Mouse (Mus musculus) heart, embryonic 14.5 days (tissue): ENCODE measurements around the gene Chadl. TPM values are rescaled to one million over a fixed set of nuclear protein-coding genes. Genes with fewer than 3 reads are reported as not detected.
"Not testable (repeated sequence)": the region's sequence is repeated elsewhere in the genome, so short reads cannot be mapped to it uniquely, and the experiment has no call there.

Experiments
- ATAC-seq: fragments of 200-750 bp; cut with Nextera tagmentation; 2 replicates; pipeline ENCODE4 v1.8.0; 2017; ENCODE audit warnings: low read depth, moderate TSS enrichment; ENCODE audit not compliant: insufficient number of reproducible peaks, insufficient read depth, low FRiP score
- H3K27ac ChIP-seq, 2 experiments: fragments of 200-500 bp in 1 of 2; fragments of 300-500 bp in 1 of 2; sonication (generic) in 1 of 2; replicated peaks in 1 of 2; 2 replicates each; pipeline ENCODE4 v1.5.1; 2012 to 2014; ENCODE audit warnings: low read depth in 2 of 2, low read length in 2 of 2, control low read depth in 1 of 2, mild to moderate bottlenecking in 1 of 2, mixed read lengths in 1 of 2; ENCODE audit not compliant: control insufficient read depth in 1 of 2, insufficient read depth in 1 of 2
- H3K27me3 ChIP-seq: fragments of 300-500 bp; sonication (generic); 2 replicates; pipeline ENCODE4 v1.6.1; 2014; ENCODE audit warnings: mild to moderate bottlenecking, low read length, control low read depth; ENCODE audit not compliant: control insufficient read depth, insufficient read depth
- H3K36me3 ChIP-seq: fragments of 300-500 bp; sonication (generic); 2 replicates; pipeline ENCODE4 v1.6.1; 2014; ENCODE audit warnings: mild to moderate bottlenecking, control low read depth, low read length, mixed read lengths; ENCODE audit not compliant: control insufficient read depth, insufficient read depth
- H3K4me1 ChIP-seq, 2 experiments: fragments of 200-500 bp in 1 of 2; fragments of 300-500 bp in 1 of 2; sonication (generic) in 1 of 2; 2 replicates each; pipeline ENCODE4 v1.6.1; 2012 to 2014; ENCODE audit warnings: low read length in 2 of 2, control low read depth in 1 of 2, mixed read lengths in 1 of 2; ENCODE audit not compliant: control insufficient read depth in 2 of 2, insufficient read depth in 2 of 2
- H3K4me2 ChIP-seq: fragments of 300-500 bp; sonication (generic); 2 replicates; pipeline ENCODE4 v1.6.1; 2014; ENCODE audit warnings: mild to moderate bottlenecking, low read length
- H3K4me3 ChIP-seq, 2 experiments: fragments of 200-500 bp in 1 of 2; fragments of 300-500 bp in 1 of 2; sonication (generic) in 1 of 2; 2 replicates each; pipeline ENCODE4 v1.5.1; 2012 to 2014; ENCODE audit warnings: low read length in 2 of 2, mild to moderate bottlenecking in 2 of 2, control low read depth in 1 of 2, low read depth in 1 of 2, moderate library complexity in 1 of 2; ENCODE audit not compliant: control insufficient read depth in 1 of 2, insufficient read depth in 1 of 2
- H3K9ac ChIP-seq: fragments of 300-500 bp; sonication (generic); 2 replicates; pipeline ENCODE4 v1.6.1; 2014; ENCODE audit warnings: mild to moderate bottlenecking, low read length
- H3K9me3 ChIP-seq: fragments of 300-500 bp; sonication (generic); 2 replicates; pipeline ENCODE4 v1.6.1; 2016; ENCODE audit warnings: low read length, control low read depth; ENCODE audit not compliant: control insufficient read depth
- WGBS: fragments of 180-500 bp; shearing (Covaris S2); extraction: QIAGEN DNeasy Blood & Tissue Kit; methylation state at CpG from one replicate; pipeline ENCODE4 v1.1.7; 2014; 5-methylcytosine and 5-hydroxymethylcytosine counted together
- polyA plus RNA-seq: library from polyadenylated mRNA; unstranded; fragments of >200 nt; fragmentation: Nextera tagmentation; extraction: Ambion mirVana; gene quantifications from 2 replicates; pipeline ENCODE4 v1.2.1, GENCODE M21; 2014

The Chadl gene
- polyA plus RNA-seq: 1.1 and 1.3 TPM in 2 replicates

- Histone ChIP-seq H3K27me3 (peaks cover 37% of the 10 kb centered on the region), H3K9me3 (no peaks in the 10 kb centered on the region), H3K27ac (no peak within 1 kb of the TSS), H3K4me3 (no peak within 1 kb of the TSS), H3K9ac (no peak within 1 kb of the TSS), H3K4me2 (no peak within 1 kb of the TSS), H3K36me3 (no peaks in the 10 kb centered on the region), H3K4me1 (peaks cover 2 to 9% of the 10 kb centered on the region in 2 experiments; a peak in 3 of 4 replicates)
- ATAC-seq: no peak
- 55% methylated on average over 7 of the region's 7 CpGs for whole genome bisulfite sequencing
Observed at GRCm38 (mm10) chr15:81697175-81697574, at the start of gene Chadl. Gene Chadl (minus strand): TSS chr15:81697287.

- H3K36me3 ChIP-seq: no peaks in the 10 kb centered on the region
- H3K9me3 ChIP-seq: no peaks in the 10 kb centered on the region
- ATAC-seq: peak; percentile 62
- H3K27me3 ChIP-seq: no peaks in the 10 kb centered on the region
- H3K27ac ChIP-seq: peak overlapping the region; percentile 90 to 91
- H3K9ac ChIP-seq: peak overlapping the region; percentile 99
- peaks cover 12 to 23% of the 10 kb centered on the region in 2 experiments for H3K4me1 ChIP-seq
- H3K4me3 ChIP-seq: peak overlapping the region; percentile 96 to 97
- under 1% methylated on average over 32 of the region's 33 CpGs for WGBS
- peak overlapping the region; percentile 90 for H3K4me2 ChIP-seq
Observed at GRCm38 (mm10) chr15:81745601-81746114, 48.6 kb upstream of the Chadl start.

- WGBS: under 1% methylated on average over 60 of the region's 65 CpGs
- Histone ChIP-seq H3K36me3 (no peaks in the 10 kb centered on the region), H3K9me3 (no peaks in the 10 kb centered on the region)
Observed at GRCm38 (mm10) chr15:81744992-81745600, 48.0 kb upstream of the Chadl start, which contains the start of the genes Zc3h7b and Rangap1. Gene Zc3h7b (plus strand): TSS chr15:81745057. Gene Rangap1 (minus strand): TSS chr15:81745530.

GRCm38 (mm10) chr15:81742368-81742767 is 45.3 kb upstream of the Chadl start:
- H3K27ac ChIP-seq, H3K27me3 ChIP-seq, H3K36me3 ChIP-seq, ATAC-seq, H3K4me3 ChIP-seq, H3K9ac ChIP-seq, H3K4me2 ChIP-seq, H3K9me3 ChIP-seq: not testable (repeated sequence)
- 6% methylated on average over 1 of the region's 2 CpGs for WGBS
- H3K4me1 ChIP-seq: peaks cover 2 to 12% of the 10 kb centered on the region in 2 experiments

More at GRCm38 (mm10) chr15:81744992-81745600, 48.0 kb upstream of the Chadl start, which contains the start of the genes Zc3h7b and Rangap1:
- peak within 1 kb of the TSS; percentile 90 for H3K4me2 ChIP-seq
- H3K4me3 ChIP-seq: peak within 1 kb of the TSS; percentile 96 to 97
- H3K27ac ChIP-seq: peak within 1 kb of the TSS; percentile 90 to 91
- peaks cover 8 to 19% of the 10 kb centered on the region in 2 experiments for H3K4me1 ChIP-seq
- peak; percentile 74; the same call in 1 of the 2 replicates for ATAC-seq
- H3K27me3 ChIP-seq: no peaks in the 10 kb centered on the region
- peak within 1 kb of the TSS; percentile 99 for H3K9ac ChIP-seq

GRCm38 (mm10) chr15:81739924-81740323 is 42.8 kb upstream of the Chadl start:
- 12% methylated on average over 2 of the region's 2 CpGs for WGBS
- ATAC-seq: no peak
- peaks cover 0 to 5% of the 10 kb centered on the region in 2 experiments; a peak in 1 of 4 replicates for H3K4me1 ChIP-seq
- H3K36me3 ChIP-seq: no peaks in the 10 kb centered on the region
- no peak overlapping the region for H3K9ac ChIP-seq
- no peak overlapping the region for H3K27ac ChIP-seq
- H3K4me2 ChIP-seq: no peak overlapping the region
- H3K9me3 ChIP-seq: no peaks in the 10 kb centered on the region
- no peak overlapping the region for H3K4me3 ChIP-seq
- no peaks in the 10 kb centered on the region for H3K27me3 ChIP-seq

GRCm38 (mm10) chr15:81739296-81739695 is 42.2 kb upstream of the Chadl start:
- Histone ChIP-seq H3K9ac (no peak overlapping the region), H3K36me3 (no peaks in the 10 kb centered on the region), H3K9me3 (no peaks in the 10 kb centered on the region), H3K27me3 (no peaks in the 10 kb centered on the region), H3K4me3 (no peak overlapping the region), H3K4me1 (0 out of 4 replicates have a peak, but pooled peaks cover 0 to 2% of the 10 kb centered on the region in 2 experiments), H3K27ac (no peak overlapping the region), H3K4me2 (no peak overlapping the region)
- ATAC-seq: no peak
- WGBS: 56% methylated on average over 3 of the region's 3 CpGs

GRCm38 (mm10) chr15:81735075-81735474 is 38.0 kb upstream of the Chadl start:
- H3K27ac ChIP-seq: no peak overlapping the region
- no peaks in the 10 kb centered on the region for H3K9me3 ChIP-seq
- H3K36me3 ChIP-seq: no peaks in the 10 kb centered on the region
- WGBS: 45% methylated on average over 3 of the region's 3 CpGs
- no peaks in the 10 kb centered on the region for H3K27me3 ChIP-seq
- no peak for ATAC-seq
- no peaks in the 10 kb centered on the region for H3K4me1 ChIP-seq
- no peak overlapping the region for H3K9ac ChIP-seq
- H3K4me2 ChIP-seq: no peak overlapping the region
- no peak overlapping the region for H3K4me3 ChIP-seq
